Mouse (Mus musculus) megakaryocyte progenitor cell, adult 5-6 weeks (primary cell): ENCODE data around the gene Ptprm. TPM values are rescaled to one million over a fixed set of nuclear protein-coding genes. Genes with fewer than 3 reads are reported as not detected.
A peak's percentile ranks its signal among the peaks of the same experiment; 100 is the strongest.

Experiments used
- ATAC-seq: replicated peaks from 2 replicates; pipeline ENCODE4 v1.8.0; 2016; ENCODE audit warnings: mild to moderate bottlenecking, moderate TSS enrichment, inconsistent platforms; ENCODE audit not compliant: poor library complexity
- total RNA-seq, 2 experiments: library from RNA; stranded (forward) in 1 of 2; stranded (reverse) in 1 of 2; fragments of 157-497, 149-512 nt in 1 of 2; fragments of 200-1000 nt in 1 of 2; gene quantifications; 2 replicates each; pipeline versions ENCODE4 v1.2.3 to v1.2.4; 2015 to 2017

Gene Ptprm
- total RNA-seq, 2 experiments from 2014 or later = 0.22 TPM; not detected in 1

DNA sequence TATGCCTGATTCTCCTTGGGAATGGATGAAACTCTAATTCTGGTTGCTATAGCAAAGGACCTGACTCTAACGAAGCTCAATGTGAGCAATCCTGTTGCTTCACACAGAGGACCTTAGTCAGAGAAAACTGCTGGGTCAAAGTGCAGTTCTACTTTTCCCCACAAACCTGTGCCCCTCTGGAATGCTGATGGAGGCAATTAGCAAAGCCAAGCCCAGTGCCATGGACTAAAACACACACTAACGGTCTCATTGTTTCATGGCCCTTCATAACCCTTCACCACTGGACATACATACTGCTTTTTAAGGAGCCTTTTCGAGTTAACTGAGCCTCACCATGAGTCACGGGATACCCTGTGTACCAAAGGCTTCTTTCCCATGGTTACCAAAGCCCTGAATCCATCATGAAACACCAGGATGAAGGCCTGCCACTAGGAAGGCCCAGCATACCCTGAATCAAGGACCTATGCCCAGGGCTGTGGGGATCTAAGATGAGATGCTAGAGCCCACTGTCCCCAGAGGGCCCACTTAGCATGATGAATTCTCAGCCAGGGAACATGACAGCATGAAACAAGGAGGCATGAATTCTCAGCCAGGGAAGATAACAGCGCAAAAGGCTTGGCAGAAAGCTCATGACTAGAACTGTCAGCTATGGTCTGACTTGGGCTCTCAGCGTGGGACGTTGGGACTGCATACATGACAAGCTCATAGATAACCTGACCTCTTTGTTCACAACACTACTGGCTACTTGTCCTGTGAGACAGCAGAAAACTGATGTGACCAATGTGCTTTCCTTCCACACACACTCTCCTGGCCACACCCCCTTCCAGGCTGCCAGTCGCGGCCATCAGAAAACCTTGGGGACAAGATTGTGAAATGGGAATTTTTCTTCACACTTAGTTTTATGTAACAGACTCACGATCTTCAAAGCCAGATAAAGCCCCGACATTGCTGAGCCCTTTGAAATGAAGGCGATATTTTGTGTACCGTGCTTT is 57.4 kb downstream of the Ptprm start:
- no peak for ATAC-seq

DNA sequence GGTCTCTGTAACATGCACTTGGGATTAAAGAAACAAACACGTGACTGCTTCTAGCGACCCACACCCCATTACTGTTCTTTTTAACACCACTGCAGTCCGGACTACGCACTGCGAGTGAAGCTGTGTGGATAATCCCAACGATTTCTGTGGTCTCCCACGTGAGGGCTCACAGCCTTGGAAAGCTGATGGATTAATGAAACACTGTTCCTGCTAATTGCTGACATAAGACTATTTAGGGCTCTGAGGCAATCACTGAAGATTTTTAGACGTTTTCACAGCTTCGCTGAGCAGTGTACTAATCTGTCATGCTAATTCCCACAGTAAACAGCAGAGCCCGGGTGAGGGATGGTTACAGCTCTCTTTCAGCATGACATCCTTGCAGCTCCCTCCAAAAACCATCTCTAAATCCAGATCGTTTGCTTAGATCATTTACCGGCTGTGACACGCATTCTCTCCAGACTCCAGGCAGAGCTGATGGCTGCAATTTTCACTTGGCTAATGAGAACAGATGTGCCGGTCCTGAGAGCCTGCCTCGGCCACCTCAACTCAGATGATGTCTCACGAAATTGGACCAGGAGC is 63.5 kb downstream of the Ptprm start:
- ATAC-seq = no peak

DNA sequence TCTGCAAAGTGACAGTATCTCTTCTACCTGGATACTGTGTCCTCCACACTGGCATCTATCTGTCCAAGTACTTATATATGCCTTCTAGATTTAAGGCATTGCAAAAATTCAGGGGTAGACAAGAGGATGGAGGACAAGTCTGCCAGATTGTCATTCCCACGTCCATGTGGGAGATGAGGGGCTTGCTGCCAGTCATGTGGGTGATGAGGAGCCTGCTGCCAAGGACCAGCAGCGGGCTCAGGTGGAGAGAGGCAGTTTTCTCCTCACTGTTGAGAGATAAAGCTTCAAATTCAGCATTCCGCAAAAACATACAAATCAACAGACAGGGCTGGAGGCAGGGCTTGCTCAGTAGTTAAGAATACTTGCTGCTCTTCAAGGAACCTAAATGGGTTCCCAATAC is 66.8 kb downstream of the Ptprm start:
- ATAC-seq = no peak

DNA sequence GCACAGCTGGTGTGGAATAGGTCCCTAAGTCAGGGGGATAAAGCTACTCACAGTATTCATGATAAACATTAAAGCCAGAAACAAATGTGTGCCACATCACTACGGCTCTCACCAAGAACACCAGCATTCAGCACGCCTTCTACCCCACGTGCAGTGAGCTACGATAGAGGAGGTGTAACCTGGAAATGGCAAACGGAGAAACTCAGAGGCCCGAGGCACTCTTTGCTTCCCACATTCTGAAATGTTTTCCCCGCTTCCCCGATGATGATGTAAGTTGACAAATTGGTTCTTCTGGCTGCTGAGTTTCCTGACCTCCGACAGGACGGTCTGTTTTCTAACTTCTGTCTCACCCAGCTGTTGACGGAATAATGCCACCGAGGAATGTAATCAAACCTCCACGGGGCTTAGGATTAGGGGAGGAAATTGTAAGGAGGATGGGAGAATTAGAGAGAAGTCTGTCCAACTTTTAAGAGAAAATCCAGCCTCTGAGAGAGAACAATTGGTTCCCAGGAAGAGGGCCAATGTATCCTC is 72.6 kb downstream of the Ptprm start:
- ATAC-seq = no peak

DNA sequence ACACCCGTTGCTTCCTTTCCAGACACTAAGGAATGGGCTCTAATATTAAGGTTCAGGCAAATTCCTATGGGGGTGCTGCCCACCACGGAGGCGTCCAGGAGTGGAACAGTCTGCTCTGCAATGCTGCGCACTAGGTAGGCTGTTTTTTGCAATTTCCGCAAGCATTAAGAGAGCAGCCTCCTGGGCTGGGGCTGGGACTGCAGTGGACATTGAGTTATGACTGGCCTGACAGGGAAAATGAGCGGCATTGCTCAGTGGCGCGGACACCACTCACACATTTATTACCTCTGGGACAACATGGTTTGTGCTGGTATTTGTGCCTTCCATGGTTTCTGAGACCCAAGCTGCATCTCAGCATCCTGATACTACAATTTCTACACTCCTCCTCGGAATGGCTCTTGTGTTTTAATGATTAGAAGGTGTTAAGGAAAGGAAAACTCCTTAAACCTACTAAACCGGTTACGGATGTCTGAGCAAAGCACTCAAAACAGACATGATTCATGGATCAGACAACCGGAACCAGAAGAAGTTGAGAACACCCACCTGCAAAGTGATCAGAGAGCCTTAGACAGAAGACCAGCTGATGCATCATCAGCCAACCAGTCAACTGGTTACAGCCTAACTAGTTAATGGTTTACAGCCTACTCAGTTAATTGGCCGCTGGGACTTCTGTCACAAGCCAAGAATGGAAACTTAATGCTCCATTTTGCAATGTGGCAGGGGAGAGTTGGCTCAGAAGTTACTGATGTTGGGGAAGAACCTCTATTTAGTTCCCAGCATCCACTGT is 76.9 kb downstream of the Ptprm start:
- no peak for ATAC-seq

DNA sequence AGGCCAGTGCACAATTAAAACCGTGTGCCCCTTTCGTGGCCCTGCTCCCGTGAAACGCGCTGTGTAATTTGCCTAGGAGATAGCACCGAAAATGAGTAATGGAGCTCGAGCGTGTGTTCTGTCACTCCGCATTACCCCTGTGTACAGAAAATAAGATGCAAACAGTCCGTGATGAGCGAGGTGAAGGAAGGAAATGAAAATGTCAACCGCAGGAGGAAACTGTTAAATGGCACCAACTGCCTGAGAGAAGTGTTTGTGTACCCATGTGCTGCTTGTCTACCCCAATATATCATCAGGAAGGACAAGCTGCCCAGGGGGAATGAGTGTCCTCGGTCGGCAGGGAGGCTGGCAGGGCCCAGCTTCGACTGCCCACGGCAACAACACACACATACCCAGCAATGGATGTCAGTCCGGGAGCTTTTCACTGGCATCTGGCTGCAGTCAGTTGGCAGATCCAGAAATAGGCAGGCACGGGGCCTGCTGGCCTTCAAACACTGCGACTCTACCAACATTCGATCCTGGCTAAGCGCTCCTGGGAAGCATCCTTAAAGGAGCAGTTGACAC is 79.6 kb downstream of the Ptprm start:
- ATAC-seq = peak; percentile 68

DNA sequence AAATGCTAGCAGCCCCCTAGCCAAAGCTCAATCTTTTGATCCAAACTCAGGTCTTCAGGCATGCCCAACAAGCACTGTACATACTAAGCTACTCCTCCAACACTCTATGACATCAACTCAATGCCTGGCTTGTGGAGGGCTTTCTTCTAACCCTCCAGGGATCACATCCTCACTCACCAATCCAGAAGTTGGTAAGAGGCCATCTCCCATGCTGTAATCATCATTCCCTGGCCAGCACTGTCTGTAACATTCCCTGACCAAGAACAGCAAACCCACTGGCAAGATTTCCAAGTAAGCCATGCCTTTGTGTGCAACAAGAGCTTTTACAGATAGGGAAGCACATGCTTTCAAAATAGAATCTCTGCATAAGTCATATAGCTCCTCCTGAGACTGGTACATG is 81.3 kb downstream of the Ptprm start:
- ATAC-seq = no peak

DNA sequence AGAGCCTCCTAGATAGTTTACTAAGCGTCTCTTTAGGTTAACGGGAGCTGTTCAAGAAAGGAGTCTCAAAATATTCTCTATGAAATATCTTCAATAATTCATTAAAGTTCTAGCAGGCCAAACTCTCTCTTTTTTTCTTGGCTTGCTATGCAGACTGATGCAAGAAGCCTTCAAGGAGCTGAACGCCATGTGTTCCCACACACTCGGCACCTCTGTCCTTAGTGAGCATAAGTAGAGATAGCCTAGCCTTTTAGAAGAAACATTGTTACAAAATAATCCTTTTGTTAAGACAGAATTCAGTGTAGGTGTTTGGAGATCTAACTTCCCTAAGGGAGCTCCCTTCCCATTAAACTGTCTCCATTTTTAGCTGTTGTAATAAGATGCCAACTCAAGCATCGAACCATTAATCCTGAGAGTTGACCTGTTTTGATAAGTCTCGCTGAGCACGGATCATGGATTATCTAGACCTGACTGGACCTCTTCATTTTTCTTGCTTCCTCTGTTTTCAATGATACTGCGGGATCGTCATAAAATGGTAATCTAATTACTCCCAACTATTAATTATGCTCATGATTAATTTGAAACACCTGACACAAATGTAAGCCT is 85.7 kb downstream of the Ptprm start:
- ATAC-seq = no peak

DNA sequence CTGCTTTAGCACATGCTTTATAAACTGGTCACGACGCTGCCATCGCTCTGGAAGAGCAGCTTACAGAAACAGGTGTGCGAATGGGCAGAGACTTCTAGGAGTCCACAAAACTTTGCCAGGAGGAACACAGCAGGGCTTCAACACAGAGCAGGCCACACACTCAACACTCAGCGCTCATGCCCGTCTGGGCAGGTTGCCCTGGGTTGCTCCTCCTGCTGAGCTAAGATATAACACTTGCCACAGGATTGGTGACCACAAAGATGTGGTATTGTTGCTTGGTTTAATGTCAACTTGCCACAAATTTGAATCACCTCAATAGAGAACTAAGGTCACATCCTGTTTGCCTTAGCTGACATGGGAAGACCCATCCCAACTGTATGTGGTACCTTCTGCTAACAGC is 88.0 kb downstream of the Ptprm start:
- ATAC-seq = peak; percentile 81

DNA sequence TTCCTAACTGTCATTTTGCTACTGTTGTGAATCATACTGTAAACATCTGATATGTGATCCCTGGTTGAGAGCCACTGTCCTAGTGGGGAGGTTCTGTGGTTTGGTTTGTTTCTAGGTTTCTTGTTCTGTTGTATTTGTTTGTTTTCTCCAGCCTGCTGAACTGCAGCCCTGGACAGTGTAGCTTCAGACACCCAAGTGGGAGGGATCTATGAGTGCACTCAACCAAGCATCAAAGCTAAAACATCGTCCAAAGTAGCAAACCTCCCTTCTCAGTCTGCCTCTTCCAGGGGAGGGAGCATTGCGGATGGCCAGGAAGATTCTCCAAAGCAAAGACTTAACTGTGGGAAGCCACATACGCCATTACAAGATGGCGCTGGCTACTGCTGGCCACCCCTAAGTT is 88.7 kb downstream of the Ptprm start:
- no peak for ATAC-seq

DNA sequence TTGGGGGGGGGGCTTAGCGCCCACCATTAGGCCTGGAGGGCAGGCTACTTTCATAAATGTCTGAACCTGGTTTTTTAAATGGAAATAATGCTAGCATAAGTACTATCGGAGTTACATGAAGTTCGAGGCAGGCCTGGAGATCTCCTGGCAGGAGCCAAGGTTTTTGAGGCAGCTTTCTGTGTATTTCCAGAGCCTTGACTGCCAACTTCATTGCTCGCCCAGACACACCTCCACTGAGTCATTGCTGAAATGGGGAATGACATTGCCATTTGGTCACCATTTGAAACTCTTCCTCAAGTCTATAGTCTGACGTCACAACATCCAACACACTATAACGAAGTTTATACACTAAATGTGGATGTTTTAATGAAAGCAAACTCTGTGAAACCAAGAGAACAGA is 89.5 kb downstream of the Ptprm start:
- ATAC-seq = no peak

DNA sequence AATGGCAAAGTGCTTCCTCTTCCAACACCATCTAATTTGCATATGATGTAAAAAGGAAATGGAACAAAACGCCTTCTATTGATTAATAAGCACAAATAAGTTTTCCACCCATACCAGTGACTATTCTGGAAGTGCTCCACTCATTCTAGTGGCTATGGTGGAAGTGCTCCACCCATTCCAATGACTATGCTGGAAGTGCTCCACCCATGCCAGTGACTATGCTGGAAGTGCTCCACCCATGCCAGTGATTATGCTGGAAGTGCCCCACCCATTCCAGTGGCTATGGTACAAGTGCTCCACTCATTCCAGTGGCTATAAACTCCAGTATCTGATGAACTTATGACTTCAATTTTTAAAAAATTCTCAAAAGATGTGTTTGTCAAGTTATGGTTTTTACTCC is 91.2 kb downstream of the Ptprm start:
- 0 out of 2 replicates have a peak, but pooled peaks have one; percentile 20 for ATAC-seq

DNA sequence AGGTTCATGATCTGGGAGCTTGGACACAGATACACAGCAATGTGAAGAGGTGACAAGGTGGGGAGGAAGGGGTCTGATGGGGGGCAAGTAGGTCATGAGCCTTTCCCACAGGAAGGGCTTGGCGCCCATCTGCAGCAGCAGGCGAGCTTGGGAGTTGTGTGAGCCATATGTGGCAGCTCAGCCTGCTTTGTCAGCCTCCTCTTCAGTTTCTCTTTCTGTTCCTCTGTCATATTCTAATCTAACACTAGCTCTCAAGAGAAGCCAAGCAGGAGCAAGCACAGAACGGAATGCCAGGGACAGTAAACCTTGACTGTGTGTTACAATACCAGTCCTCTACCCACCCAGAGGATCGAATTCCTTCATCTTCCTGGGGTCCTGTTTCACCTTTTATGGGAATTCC is 94.2 kb downstream of the Ptprm start:
- peak; percentile 39; the same call in 1 of the 2 replicates for ATAC-seq

DNA sequence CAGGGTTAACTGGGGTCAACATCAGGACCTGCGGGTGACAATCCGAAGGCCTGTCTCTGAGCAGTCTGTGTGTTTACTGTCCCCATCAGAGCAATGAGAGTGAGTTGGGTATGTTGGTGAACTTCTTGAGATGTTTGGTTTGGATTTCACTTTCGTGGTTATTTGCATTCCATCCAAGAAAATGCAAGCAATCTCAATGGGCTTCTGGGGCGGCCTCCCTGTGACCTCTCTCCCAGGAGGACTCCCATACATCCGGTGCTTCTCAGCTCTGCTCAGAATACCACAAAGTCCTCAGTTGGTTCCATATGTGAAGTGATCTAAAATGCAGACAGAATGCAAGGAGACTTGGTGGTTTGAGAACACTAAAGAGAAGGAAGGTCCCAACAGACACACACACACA is 96.5 kb downstream of the Ptprm start:
- ATAC-seq = no peak

DNA sequence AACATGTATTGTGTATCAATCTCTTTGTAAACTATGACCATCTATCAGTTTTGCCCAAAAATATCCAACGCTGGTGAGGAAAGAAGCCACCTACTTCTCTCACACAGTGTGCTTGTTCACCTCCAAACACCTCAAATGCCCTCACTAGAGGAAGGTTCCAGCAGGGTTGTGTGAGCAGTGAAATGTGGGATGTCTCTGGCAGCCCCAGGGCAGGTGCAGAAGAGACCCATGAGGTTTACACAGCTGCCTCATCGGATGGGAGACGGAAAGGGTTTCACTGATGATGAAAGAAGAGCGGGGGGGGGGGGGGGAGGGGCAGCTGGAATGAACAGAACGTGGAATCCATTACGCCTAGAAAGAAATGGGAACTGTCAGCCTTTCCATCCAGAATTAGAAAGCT is 98.1 kb downstream of the Ptprm start:
- ATAC-seq = no peak

DNA sequence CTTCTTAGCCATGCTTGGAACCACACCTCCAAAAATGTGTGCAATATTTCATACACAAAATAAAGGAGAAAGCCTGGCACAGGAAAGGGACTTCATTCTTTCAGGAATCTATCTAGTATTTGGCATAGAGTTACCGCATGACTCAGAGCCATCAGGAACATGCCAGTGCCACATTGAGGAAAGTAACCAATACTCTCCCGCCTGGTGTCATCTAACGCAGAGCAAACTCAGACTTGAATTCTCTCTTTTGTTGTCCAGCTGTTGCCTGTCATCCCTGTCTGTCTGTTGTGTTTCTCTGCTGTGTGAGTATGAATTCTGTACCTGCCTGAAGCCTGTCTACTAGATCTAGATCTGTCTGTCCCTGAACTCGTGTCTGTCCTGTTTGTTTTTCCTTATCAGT is 100.8 kb downstream of the Ptprm start:
- no peak for ATAC-seq

DNA sequence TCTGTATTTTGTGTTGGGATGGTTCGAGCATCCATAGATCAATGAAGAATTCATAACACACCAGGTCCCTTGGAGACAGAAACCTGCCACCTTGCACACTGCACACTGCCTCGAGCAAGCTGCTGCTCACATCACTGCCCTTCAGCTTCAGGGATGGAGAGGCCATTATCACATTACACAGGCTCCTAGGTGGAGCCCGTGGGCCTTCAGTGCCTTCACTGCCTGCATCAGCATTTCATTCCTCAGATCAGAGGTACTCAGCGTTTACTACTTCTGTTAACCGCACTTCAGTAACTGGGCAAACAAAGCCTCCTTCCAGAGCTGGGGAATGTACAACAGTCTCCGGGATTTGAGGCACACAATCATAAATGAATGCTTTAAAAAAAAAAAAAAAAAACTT is 101.3 kb downstream of the Ptprm start:
- no peak for ATAC-seq

DNA sequence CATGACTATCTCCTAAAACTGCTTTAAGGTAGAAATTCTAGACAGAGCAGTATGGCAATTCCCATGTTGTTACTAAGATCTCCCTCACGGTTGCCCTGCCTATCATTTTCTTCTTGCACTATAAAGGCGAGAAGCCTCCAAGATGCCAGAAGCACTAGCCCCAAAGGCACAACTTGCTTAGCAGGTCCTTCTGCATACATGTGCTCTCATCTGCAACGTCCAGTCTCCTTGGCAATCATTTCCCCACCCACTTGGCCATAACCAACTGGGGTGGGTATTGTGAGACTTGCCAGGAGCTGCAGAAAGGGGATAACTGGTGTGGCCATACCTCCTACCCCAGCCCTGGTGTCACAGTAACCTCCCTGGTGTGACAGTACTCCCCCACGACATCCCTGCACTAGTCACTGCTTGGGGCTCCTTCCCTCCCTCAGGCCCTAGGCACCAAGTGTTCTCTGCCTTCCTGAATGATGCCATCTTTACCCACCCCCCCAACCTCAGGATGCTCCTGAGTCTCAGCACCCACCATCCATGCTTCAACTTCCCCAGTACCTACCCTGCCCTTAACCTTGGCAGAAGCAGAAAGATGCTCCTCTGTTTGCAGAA is 108.9 kb downstream of the Ptprm start:
- ATAC-seq = no peak

DNA sequence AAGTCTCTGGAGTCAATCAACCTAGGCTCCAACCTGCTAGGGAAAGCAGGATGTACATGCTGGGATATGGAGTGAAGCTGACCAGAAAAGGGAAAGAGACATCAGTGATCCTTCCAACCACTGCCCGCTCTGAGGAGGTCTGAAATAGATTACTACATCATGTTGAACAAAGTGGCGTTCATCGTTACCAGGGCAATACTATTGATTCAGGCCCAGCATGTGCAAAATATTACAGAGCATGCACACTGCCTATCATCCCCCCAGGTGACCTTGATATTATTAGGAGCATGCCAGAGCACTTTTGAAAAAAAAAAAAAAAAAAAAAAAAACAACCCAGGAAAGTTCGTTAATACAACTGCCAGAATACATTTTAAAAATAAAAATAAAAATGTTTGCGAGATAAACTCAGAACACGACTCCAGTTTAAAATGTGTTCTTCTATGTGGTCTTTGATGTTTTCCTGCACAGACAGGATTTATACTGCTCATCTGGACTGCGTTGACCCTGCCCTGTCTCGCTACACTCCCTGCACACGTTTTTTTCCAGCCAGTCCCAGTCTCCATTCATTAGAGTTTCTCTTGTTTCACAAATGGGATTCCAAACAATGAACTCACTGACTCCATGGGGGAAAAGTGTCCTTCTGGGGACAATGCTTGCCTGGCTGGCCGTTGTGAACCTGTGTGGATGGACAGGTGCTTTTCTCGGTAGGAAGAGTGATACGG is 111.3 kb downstream of the Ptprm start:
- no peak for ATAC-seq
